Mouse (Mus musculus): Measurements from ENCODE around the gene Tor1aip1.

DNA sequence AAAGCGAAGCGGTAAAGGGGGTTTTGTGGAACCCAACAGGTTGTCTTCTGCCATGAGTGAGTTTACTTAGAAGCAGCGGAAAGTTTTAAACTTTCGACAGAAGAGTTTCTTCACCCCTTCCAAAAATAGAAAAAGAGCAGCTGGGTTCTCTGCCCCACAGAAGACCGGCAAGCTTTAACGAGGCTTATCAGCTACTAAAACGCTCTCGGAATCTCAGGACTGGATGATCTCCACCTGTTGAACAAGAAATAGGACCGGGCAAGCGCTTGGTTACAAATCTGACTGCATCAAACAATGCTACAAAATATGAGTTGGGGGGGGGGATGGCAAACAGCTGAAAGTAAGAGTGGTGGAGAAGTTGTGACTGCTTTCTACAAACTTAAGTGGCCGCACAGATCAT lies 45.9 kb downstream of the Tor1aip1 start:
- no peak for TF ChIP-seq TCF12 (IDR thresholded peaks at IDR 0.05; ENCODE audit: low read depth, low read length)
- no peak for TF ChIP-seq POLR2A (IDR thresholded peaks at IDR 0.05; ENCODE audit: low read depth, low read length)
- no peak for TF ChIP-seq RAD21 (IDR thresholded peaks at IDR 0.05; ENCODE audit: low read depth, low read length)
- no peak for TF ChIP-seq USF1 (IDR thresholded peaks at IDR 0.05; ENCODE audit: low read depth, low read length)
- no peak for TF ChIP-seq ELF1 (IDR thresholded peaks at IDR 0.05; ENCODE audit: low read depth, low read length)
- no peak for TF ChIP-seq CTCF (conservative IDR thresholded peaks at IDR 0.05 in 1 of 2, IDR thresholded peaks at IDR 0.05 in 1 of 2; ENCODE audit: low read depth in 2 of 2, low read length in 2 of 2)
- no peak for TF ChIP-seq RCOR1 (conservative IDR thresholded peaks at IDR 0.05; ENCODE audit: low read depth, low read length)
- no peak for TF ChIP-seq ZKSCAN1 (IDR thresholded peaks at IDR 0.05; ENCODE audit: borderline replicate concordance, low read depth, low read length)
